1 mouse cellular context compared by ENCODE assay signal in the genomic region with DNA sequence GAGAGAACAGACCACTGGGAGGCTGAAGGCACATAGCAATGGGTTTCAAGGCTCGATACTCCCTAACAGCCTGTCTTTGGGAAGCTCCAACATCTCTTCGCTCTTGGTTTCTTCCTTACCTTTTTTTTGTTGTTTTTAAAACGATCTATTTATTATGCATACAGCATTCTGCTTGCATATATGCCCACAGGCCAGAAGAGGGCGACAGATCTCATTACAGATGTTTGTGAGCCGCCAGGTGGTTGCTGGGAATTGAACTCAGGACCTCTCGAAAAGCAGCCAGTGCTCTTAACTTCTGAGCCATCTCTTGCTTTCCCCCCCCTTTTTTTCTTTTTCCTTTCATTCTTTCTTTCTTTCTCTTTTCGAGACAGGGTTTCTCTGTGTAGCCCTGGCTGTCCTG.
TF ChIP-seq lines count a peak whose summit lies in the region.

No protein-coding gene starts in this region.

TF ChIP-seq in MEL, 35 proteins besides CTCF, POLR2A, EP300 and RAD21:
- TF ChIP-seq ZC3H11A (IDR thresholded peaks at IDR 0.05; ENCODE audit: low read depth, low read length) (peak; percentile 24; the same call in 1 of the 2 replicates), JUND (IDR thresholded peaks at IDR 0.05; ENCODE audit: low read depth, low read length) (no peak), SMC3 (IDR thresholded peaks at IDR 0.05; ENCODE audit: low read depth, low read length) (peak; percentile 55)
